Mouse (Mus musculus) neural tube, embryonic 15.5 days (tissue): ENCODE results near the gene Fxyd4. TPM values are rescaled to one million over a fixed set of nuclear protein-coding genes. Genes with fewer than 3 reads are reported as not detected.

Experiments
- ATAC-seq: fragments of 200-750 bp; cut with Nextera tagmentation; 2 replicates; pipeline ENCODE4 v1.8.0; 2017; ENCODE audit warnings: mild to moderate bottlenecking, moderate TSS enrichment, moderate library complexity; ENCODE audit not compliant: low FRiP score
- H3K27ac ChIP-seq: fragments of 300-500 bp; sonication (generic); replicated peaks from 2 replicates; pipeline ENCODE4 v1.5.1; 2015; ENCODE audit warnings: mild to moderate bottlenecking, inconsistent platforms
- H3K27me3 ChIP-seq: fragments of 300-500 bp; sonication (generic); replicated peaks from 2 replicates; pipeline ENCODE4 v1.6.1; 2015; ENCODE audit warnings: inconsistent platforms
- H3K36me3 ChIP-seq: fragments of 300-500 bp; sonication (generic); 2 replicates; pipeline ENCODE4 v1.6.1; 2015; ENCODE audit warnings: inconsistent platforms
- H3K4me1 ChIP-seq: fragments of 300-500 bp; sonication (generic); 2 replicates; pipeline ENCODE4 v1.6.1; 2015; ENCODE audit warnings: inconsistent platforms
- H3K4me2 ChIP-seq: fragments of 300-500 bp; sonication (generic); 2 replicates; pipeline ENCODE4 v1.6.1; 2015; ENCODE audit warnings: inconsistent platforms, mild to moderate bottlenecking, moderate library complexity
- H3K4me3 ChIP-seq: fragments of 300-500 bp; sonication (generic); replicated peaks from 2 replicates; pipeline ENCODE4 v1.5.1; 2015; ENCODE audit warnings: mild to moderate bottlenecking, inconsistent platforms
- H3K9ac ChIP-seq: fragments of 300-500 bp; sonication (generic); replicated peaks from 2 replicates; pipeline ENCODE4 v1.6.1; 2015; ENCODE audit warnings: mild to moderate bottlenecking, inconsistent platforms
- H3K9me3 ChIP-seq: fragments of 300-500 bp; sonication (generic); replicated peaks from 2 replicates; pipeline ENCODE4 v1.6.1; 2016; ENCODE audit warnings: inconsistent platforms
- WGBS: fragments of 180-500 bp; shearing (Covaris S2); methylation state at CpG from one replicate; pipeline ENCODE4 v1.1.7; 2015; ENCODE audit warnings: mixed read lengths; 5-methylcytosine and 5-hydroxymethylcytosine counted together
- polyA plus RNA-seq: library from polyadenylated mRNA; unstranded; fragments of >200 nt; fragmentation: Nextera tagmentation; extraction: Ambion mirVana; gene quantifications from 2 replicates; pipeline ENCODE4 v1.2.1, GENCODE M21; 2015

The Fxyd4 gene
- polyA plus RNA-seq, 1 experiment from 2014 or later, result 3.6 TPM

DNA sequence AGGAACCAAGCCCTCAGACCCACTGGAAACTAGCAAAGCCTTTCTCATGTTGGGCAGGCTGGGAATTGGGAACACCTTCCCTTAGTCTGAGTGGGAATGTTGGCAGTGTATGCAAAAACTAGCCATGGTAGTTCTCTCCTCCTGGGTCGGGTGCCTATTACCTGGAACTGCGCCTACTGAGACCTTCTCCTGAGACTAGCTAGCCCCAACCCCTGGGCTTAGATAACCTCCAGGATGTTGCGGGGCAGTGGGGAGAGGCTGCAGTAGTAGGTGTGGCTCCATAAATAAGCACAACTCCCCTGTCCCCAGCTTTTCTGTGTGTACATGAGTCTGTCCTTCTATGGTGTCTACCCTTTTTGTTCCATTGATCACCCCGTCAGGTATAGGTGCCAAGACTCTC lies 34.9 kb downstream of the Fxyd4 start:
- WGBS, result 82% methylated on average over 4 of the region's 4 CpGs
- ATAC-seq, result no peak
- H3K27me3 ChIP-seq, result no peaks in the 10 kb centered on the region
- no peak overlapping the region for H3K4me3 ChIP-seq
- H3K9ac ChIP-seq, result no peak overlapping the region
- H3K36me3 ChIP-seq, result no peaks in the 10 kb centered on the region
- peaks cover 8% of the 10 kb centered on the region for H3K4me1 ChIP-seq
- no peak overlapping the region for H3K27ac ChIP-seq
- H3K4me2 ChIP-seq, result no peak overlapping the region
- H3K9me3 ChIP-seq, result no peaks in the 10 kb centered on the region

- Histone ChIP-seq H3K36me3 (no peaks in the 10 kb centered on the region), H3K27me3 (no peaks in the 10 kb centered on the region), H3K27ac (no peak overlapping the region), H3K9me3 (no peaks in the 10 kb centered on the region), H3K4me2 (no peak overlapping the region), H3K4me1 (peaks cover 8% of the 10 kb centered on the region), H3K4me3 (no peak overlapping the region), H3K9ac (no peak overlapping the region)
- ATAC-seq, result no peak
- 76% methylated on average over 9 of the region's 9 CpGs for WGBS
These were observed 35.7 kb downstream of the Fxyd4 start for GRCm38 (mm10) chr6:117901510-117902402.

DNA sequence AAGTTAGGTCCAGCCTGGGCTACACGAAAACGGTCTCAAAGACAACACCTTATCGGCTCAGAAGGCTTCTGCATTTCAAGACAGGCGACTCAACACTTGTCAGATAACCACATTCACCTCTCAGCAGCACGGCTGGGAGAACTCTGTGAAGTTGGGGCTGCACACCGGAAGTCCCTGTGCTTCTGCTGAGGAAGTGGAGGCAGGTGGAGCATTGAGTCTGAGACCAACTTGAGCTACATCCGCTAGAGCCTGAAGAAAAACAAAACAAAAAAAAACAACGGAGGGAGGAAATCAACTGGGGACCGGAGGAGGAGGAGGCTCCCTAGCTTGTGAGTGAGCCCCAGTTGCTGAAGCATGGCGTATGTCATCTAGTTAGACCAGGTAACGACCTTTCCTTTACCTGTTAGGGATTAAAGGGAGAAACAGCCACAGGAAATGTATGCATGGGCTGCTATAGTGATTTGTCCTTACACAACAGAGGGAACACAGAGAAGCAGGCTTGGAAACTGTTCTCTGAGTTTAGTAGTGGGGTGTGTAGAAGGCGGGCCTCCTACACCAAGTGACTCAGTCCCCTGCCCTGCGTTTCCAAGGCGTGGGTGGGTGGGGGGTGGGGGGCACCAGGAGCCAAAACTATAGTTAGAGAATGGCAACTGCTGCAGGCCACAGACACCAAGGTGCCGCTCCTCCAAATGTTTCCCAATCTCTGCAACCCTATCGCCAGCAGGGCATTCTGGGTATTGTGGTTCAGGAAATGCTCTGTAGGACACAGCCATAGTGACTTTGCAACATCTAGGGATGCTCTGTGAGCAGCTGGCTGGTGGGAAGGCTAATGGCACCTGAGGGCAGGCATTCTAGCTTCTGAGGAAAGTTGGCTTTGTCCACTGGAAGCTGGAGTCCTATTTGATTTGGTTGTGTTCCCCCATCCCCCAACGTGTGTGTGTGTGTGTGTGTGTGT lies 37.1 kb downstream of the Fxyd4 start, which contains the start of gene Hnrnpf:
Gene Hnrnpf (plus strand): TSS at position 199 of the 955 bp plus-strand sequence.
- H3K36me3 ChIP-seq, result no peaks in the 10 kb centered on the region
- peaks cover 2% of the 10 kb centered on the region for H3K4me1 ChIP-seq
- WGBS, result 82% methylated on average over 17 of the region's 17 CpGs
- ATAC-seq, result no peak
- H3K4me2 ChIP-seq, result no peak within 1 kb of the TSS
- H3K4me3 ChIP-seq, result no peak within 1 kb of the TSS
- H3K9ac ChIP-seq, result no peak within 1 kb of the TSS
- H3K27ac ChIP-seq, result no peak within 1 kb of the TSS
- no peaks in the 10 kb centered on the region for H3K9me3 ChIP-seq
- H3K27me3 ChIP-seq, result no peaks in the 10 kb centered on the region

DNA sequence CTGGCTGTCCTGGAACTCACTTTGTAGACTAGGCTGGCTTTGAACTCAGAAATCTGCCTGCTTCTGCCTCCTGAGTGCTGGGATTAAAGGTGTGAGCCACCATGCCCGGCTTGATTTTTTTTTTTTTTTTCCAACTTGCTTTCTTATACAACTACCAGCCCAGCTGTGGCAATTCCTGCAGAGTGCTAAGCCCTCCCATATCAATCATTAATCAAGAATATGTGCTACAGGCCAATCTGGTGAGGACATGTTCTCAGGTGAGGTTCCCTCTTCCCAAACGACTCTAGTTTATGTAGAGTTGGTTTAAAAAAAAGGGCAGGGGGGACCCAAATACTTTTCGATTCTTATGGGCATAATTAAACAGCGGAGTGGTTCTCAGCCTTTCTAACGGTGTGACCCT lies 39.7 kb downstream of the Fxyd4 start:
- no peak overlapping the region for H3K4me2 ChIP-seq
- no peaks in the 10 kb centered on the region for H3K9me3 ChIP-seq
- H3K4me3 ChIP-seq, result no peak overlapping the region
- 84% methylated on average over 5 of the region's 5 CpGs for WGBS
- no peaks in the 10 kb centered on the region for H3K4me1 ChIP-seq
- no peak overlapping the region for H3K27ac ChIP-seq
- H3K36me3 ChIP-seq, result no peaks in the 10 kb centered on the region
- ATAC-seq, result no peak
- H3K27me3 ChIP-seq, result no peaks in the 10 kb centered on the region
- no peak overlapping the region for H3K9ac ChIP-seq

DNA sequence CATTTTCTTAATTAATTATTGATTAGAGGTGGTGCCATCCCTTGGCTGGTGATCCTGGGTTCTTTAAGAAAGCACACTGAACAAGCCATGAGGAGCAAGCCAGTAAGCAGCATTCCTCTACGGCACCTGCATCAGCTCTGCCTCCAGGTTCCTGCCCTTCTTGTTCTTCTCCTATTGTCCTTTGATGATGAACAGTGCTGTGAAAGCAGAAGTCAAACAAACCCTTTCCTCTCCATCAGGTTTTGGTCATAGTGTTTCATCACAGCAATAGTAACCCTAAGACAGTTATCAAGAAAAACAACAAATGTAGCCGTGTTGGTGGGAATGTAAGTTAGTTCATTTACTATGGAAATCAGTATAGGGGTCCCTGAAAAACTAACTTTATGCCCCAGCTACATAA lies 44.1 kb downstream of the Fxyd4 start:
- no peaks in the 10 kb centered on the region for H3K36me3 ChIP-seq
- H3K27ac ChIP-seq, result no peak overlapping the region
- no peak overlapping the region for H3K9ac ChIP-seq
- 92% methylated on average over 2 of the region's 2 CpGs for WGBS
- no peaks in the 10 kb centered on the region for H3K27me3 ChIP-seq
- no peaks in the 10 kb centered on the region for H3K9me3 ChIP-seq
- no peak overlapping the region for H3K4me2 ChIP-seq
- H3K4me1 ChIP-seq, result no peaks in the 10 kb centered on the region
- no peak overlapping the region for H3K4me3 ChIP-seq
- no peak for ATAC-seq

DNA sequence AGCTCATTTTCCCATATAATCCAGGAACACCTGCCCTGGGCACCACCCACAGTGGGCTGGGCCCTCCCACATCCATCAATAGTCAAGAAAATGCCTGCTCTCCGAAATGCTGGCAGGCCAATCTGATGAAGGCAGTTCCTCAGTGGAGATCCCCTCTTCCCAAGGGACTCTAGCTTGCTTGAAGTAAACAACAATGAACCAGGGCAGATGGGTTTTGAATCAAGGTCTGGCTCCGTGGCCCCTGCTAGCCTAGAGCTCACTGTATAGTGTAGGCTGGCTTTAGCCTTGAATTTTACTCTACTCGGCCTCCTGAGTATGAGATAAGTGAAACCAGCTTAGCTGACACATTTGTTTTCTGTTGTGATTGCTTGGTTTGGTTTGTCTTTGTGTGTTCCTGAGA lies 45.1 kb downstream of the Fxyd4 start:
- no peaks in the 10 kb centered on the region for H3K4me1 ChIP-seq
- H3K9ac ChIP-seq, result no peak overlapping the region
- no peak overlapping the region for H3K27ac ChIP-seq
- no peaks in the 10 kb centered on the region for H3K36me3 ChIP-seq
- H3K9me3 ChIP-seq, result no peaks in the 10 kb centered on the region
- 68% methylated on average over 3 of the region's 3 CpGs for WGBS
- no peak overlapping the region for H3K4me2 ChIP-seq
- H3K4me3 ChIP-seq, result no peak overlapping the region
- no peak for ATAC-seq
- H3K27me3 ChIP-seq, result no peaks in the 10 kb centered on the region

DNA sequence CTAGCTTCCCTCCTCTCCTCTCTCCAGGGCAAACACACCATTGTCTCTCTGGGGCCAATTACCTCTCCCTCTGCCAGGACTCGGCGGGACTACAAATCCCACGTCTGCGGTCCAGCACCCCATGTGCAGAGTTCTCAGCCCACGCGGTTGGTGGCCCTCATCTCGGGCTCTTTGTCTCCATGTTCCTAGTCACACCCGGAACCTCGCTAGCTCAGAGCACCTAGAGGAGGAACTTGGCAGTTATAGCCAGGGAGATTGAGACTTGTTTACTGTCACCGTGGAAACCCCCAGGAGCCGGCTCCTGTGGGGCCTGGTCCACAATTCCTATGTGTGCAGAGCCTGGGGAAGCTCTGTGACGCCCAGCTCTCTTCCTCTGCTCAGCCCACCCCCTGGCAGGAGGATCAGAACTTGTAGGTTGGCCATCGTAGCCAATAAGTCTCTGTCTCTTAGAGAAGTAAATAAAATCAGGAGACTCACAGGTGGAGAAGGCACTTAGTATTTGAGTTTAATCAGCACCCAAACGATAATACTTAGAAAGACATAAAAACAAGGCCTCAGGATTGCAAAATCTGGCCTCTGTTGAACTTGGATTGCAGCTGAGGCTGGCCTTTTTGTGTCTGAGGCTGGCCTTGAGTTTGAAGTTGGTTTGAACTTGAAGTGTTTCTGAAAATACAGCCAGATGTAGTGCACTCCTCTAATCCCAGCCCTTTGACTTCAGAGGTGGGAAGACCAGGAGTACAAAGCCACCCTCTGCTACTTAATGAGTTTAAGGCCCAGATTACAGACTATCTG lies 45.9 kb downstream of the Fxyd4 start:
- H3K9ac ChIP-seq, result no peak overlapping the region
- H3K4me1 ChIP-seq, result no peaks in the 10 kb centered on the region
- no peaks in the 10 kb centered on the region for H3K36me3 ChIP-seq
- 65% methylated on average over 14 of the region's 14 CpGs for WGBS
- no peaks in the 10 kb centered on the region for H3K27me3 ChIP-seq
- H3K4me3 ChIP-seq, result no peak overlapping the region
- H3K27ac ChIP-seq, result no peak overlapping the region
- no peak for ATAC-seq
- H3K4me2 ChIP-seq, result no peak overlapping the region
- no peaks in the 10 kb centered on the region for H3K9me3 ChIP-seq

DNA sequence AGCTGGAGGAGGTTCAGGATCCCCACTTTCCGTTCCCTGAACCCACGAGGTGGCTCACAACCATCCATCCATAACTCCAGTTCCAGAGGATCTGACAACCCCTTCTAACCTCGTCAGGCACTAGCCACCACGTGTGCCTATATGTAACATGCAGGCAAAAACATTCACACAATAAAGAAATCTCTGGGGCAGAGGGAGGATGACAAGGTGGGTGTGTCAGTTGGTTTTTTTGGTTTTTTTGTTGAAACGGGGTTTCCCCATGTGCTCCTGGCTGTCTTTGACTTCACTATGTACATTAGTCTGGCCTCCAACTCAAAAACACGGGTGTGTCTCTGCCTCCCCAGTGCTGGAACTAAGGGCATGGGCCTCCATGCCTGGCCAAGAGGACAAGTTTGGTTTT lies 47.2 kb downstream of the Fxyd4 start:
- Histone ChIP-seq H3K27me3 (no peaks in the 10 kb centered on the region), H3K4me2 (no peak overlapping the region), H3K36me3 (no peaks in the 10 kb centered on the region), H3K9me3 (no peaks in the 10 kb centered on the region), H3K4me3 (no peak overlapping the region), H3K27ac (no peak overlapping the region), H3K4me1 (no peaks in the 10 kb centered on the region), H3K9ac (no peak overlapping the region)
- no peak for ATAC-seq
- 88% methylated on average over 6 of the region's 6 CpGs for WGBS

GRCm38 (mm10) chr6:117888642-117889096 lies 48.8 kb downstream of the Fxyd4 start:
- Histone ChIP-seq H3K4me2 (no peak overlapping the region), H3K27ac (no peak overlapping the region), H3K27me3 (no peaks in the 10 kb centered on the region), H3K9me3 (no peaks in the 10 kb centered on the region), H3K9ac (no peak overlapping the region), H3K4me1 (no peaks in the 10 kb centered on the region), H3K36me3 (no peaks in the 10 kb centered on the region), H3K4me3 (no peak overlapping the region)
- ATAC-seq, result no peak
- 74% methylated on average over 2 of the region's 2 CpGs for WGBS

GRCm38 (mm10) chr6:117888032-117888431 lies 49.5 kb downstream of the Fxyd4 start:
- no peaks in the 10 kb centered on the region for H3K4me1 ChIP-seq
- H3K27me3 ChIP-seq, result no peaks in the 10 kb centered on the region
- 53% methylated on average over 1 of the region's 1 CpGs for WGBS
- no peak overlapping the region for H3K9ac ChIP-seq
- H3K9me3 ChIP-seq, result no peaks in the 10 kb centered on the region
- H3K27ac ChIP-seq, result no peak overlapping the region
- no peaks in the 10 kb centered on the region for H3K36me3 ChIP-seq
- H3K4me2 ChIP-seq, result no peak overlapping the region
- no peak overlapping the region for H3K4me3 ChIP-seq
- ATAC-seq, result no peak

DNA sequence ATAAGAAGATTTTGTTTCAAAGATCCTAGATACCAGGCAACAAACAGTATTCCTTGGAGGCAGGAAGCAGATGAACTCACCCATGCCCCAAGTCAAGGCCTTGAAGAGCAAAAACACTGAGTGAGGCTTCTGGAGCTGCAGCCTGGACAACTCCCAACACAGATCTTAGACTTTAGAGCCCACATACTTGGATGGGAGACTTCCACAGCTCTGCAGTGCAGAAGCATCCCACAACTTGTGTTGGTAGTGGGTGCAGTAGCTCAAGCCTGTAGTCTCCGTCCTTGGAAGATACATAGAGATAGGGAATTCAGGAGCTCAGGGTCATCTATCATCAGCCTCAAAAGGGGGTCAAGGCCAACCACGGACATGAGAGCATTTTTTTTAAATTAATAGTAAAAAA lies 51.5 kb downstream of the Fxyd4 start:
- Histone ChIP-seq H3K9ac (no peak overlapping the region), H3K36me3 (no peaks in the 10 kb centered on the region), H3K27me3 (no peaks in the 10 kb centered on the region), H3K4me2 (no peak overlapping the region), H3K4me3 (no peak overlapping the region), H3K4me1 (peaks cover 3% of the 10 kb centered on the region; the same call in 1 of the 2 replicates), H3K27ac (no peak overlapping the region), H3K9me3 (no peaks in the 10 kb centered on the region)
- 85% methylated on average over 2 of the region's 2 CpGs for WGBS
- no peak for ATAC-seq
